Mouse (Mus musculus) heart, embryonic 15.5 days (tissue): ENCODE measurements around the gene Rpl26. TPM values are rescaled to one million over a fixed set of nuclear protein-coding genes. Genes with fewer than 3 reads are reported as not detected.
"Not testable (repeated sequence)": the region's sequence is repeated elsewhere in the genome, so short reads cannot be mapped to it uniquely, and the experiment has no call there.

Experiments used
- ATAC-seq: fragments of 200-750 bp; cut with Nextera tagmentation; replicated peaks from 2 replicates; pipeline ENCODE4 v1.8.0; 2017; ENCODE audit warnings: low read depth, moderate TSS enrichment; ENCODE audit not compliant: insufficient number of reproducible peaks, insufficient read depth, low FRiP score
- H3K27ac ChIP-seq: fragments of 300-500 bp; sonication (generic); 2 replicates; pipeline ENCODE4 v1.5.1; 2015; ENCODE audit warnings: mild to moderate bottlenecking, inconsistent platforms
- H3K27me3 ChIP-seq: fragments of 300-500 bp; sonication (generic); 2 replicates; pipeline ENCODE4 v1.6.1; 2015; ENCODE audit warnings: inconsistent platforms
- H3K36me3 ChIP-seq: fragments of 300-500 bp; sonication (generic); 2 replicates; pipeline ENCODE4 v1.6.1; 2015; ENCODE audit warnings: mild to moderate bottlenecking, inconsistent platforms
- H3K4me1 ChIP-seq: fragments of 300-500 bp; sonication (generic); replicated peaks from 2 replicates; pipeline ENCODE4 v1.6.1; 2015; ENCODE audit warnings: inconsistent platforms
- H3K4me2 ChIP-seq: fragments of 300-500 bp; sonication (generic); 2 replicates; pipeline ENCODE4 v1.6.1; 2015; ENCODE audit warnings: inconsistent platforms, mild to moderate bottlenecking, moderate library complexity
- H3K4me3 ChIP-seq: fragments of 300-500 bp; sonication (generic); 2 replicates; pipeline ENCODE4 v1.5.1; 2015; ENCODE audit warnings: mild to moderate bottlenecking, inconsistent platforms
- H3K9ac ChIP-seq: fragments of 300-500 bp; sonication (generic); 2 replicates; pipeline ENCODE4 v1.6.1; 2015; ENCODE audit warnings: mild to moderate bottlenecking, inconsistent platforms
- H3K9me3 ChIP-seq: fragments of 300-500 bp; sonication (generic); replicated peaks from 2 replicates; pipeline ENCODE4 v1.6.1; 2016; ENCODE audit warnings: inconsistent platforms
- WGBS: fragments of 180-500 bp; shearing (Covaris S2); methylation state at CpG from one replicate; pipeline ENCODE4 v1.1.7; 2015; ENCODE audit warnings: mixed read lengths; 5-methylcytosine and 5-hydroxymethylcytosine counted together
- polyA plus RNA-seq: library from polyadenylated mRNA; unstranded; fragments of >200 nt; fragmentation: Nextera tagmentation; extraction: Ambion mirVana; gene quantifications from 2 replicates; pipeline ENCODE4 v1.2.1, GENCODE M21; 2015

Rpl26 gene
- polyA plus RNA-seq, 1 experiment from 2014 or later, result 557 TPM

GRCm38 (mm10) chr11:68924749-68925148 lies 23.4 kb downstream of the Rpl26 start:
- Histone ChIP-seq H3K4me1 (no peaks in the 10 kb centered on the region), H3K4me2 (no peak overlapping the region), H3K27ac (no peak overlapping the region), H3K9ac (no peak overlapping the region), H3K9me3 (no peaks in the 10 kb centered on the region), H3K27me3 (no peaks in the 10 kb centered on the region), H3K36me3 (no peaks in the 10 kb centered on the region), H3K4me3 (no peak overlapping the region)
- WGBS, result 81% methylated on average over 2 of the region's 2 CpGs
- no peak for ATAC-seq

GRCm38 (mm10) chr11:68926981-68927380 lies 25.6 kb downstream of the Rpl26 start, which contains the start of gene Odf4:
Gene Odf4 (minus strand): TSS chr11:68927081.
- Histone ChIP-seq H3K4me2 (no peak within 1 kb of the TSS), H3K4me3 (no peak within 1 kb of the TSS), H3K9me3 (no peaks in the 10 kb centered on the region), H3K36me3 (no peaks in the 10 kb centered on the region), H3K9ac (no peak within 1 kb of the TSS), H3K27ac (no peak within 1 kb of the TSS), H3K27me3 (no peaks in the 10 kb centered on the region), H3K4me1 (no peaks in the 10 kb centered on the region)
- no peak for ATAC-seq
- 77% methylated on average over 3 of the region's 3 CpGs for WGBS

GRCm38 (mm10) chr11:68929947-68930346 lies 28.6 kb downstream of the Rpl26 start:
- no peaks in the 10 kb centered on the region for H3K27me3 ChIP-seq
- no peak for ATAC-seq
- 67% methylated on average over 6 of the region's 6 CpGs for WGBS
- H3K9me3 ChIP-seq, result no peaks in the 10 kb centered on the region
- no peak overlapping the region for H3K4me2 ChIP-seq
- no peak overlapping the region for H3K27ac ChIP-seq
- no peaks in the 10 kb centered on the region for H3K36me3 ChIP-seq
- no peaks in the 10 kb centered on the region for H3K4me1 ChIP-seq
- H3K9ac ChIP-seq, result no peak overlapping the region
- H3K4me3 ChIP-seq, result no peak overlapping the region

- H3K27me3 ChIP-seq, result no peaks in the 10 kb centered on the region
- 65% methylated on average over 5 of the region's 5 CpGs for WGBS
These were observed 32.6 kb downstream of the Rpl26 start for GRCm38 (mm10) chr11:68933885-68934507.

GRCm38 (mm10) chr11:68936951-68937350 lies 35.6 kb downstream of the Rpl26 start:
- H3K4me3 ChIP-seq, H3K36me3 ChIP-seq, ATAC-seq, H3K4me1 ChIP-seq, H3K27ac ChIP-seq, H3K4me2 ChIP-seq, H3K9me3 ChIP-seq, H3K9ac ChIP-seq, H3K27me3 ChIP-seq: not testable (repeated sequence)
- WGBS, result 82% methylated on average over 4 of the region's 4 CpGs

More at GRCm38 (mm10) chr11:68933885-68934507, 32.6 kb downstream of the Rpl26 start:
- no peak overlapping the region for H3K9ac ChIP-seq
- no peak overlapping the region for H3K27ac ChIP-seq
- no peak overlapping the region for H3K4me3 ChIP-seq
- H3K4me2 ChIP-seq, result no peak overlapping the region
- ATAC-seq, result no peak
- H3K9me3 ChIP-seq, result no peaks in the 10 kb centered on the region
- H3K36me3 ChIP-seq, result no peaks in the 10 kb centered on the region
- H3K4me1 ChIP-seq, result no peaks in the 10 kb centered on the region

- Histone ChIP-seq H3K4me1 (peaks cover 8% of the 10 kb centered on the region), H3K4me2 (peak overlapping the region; percentile 65), H3K9me3 (no peaks in the 10 kb centered on the region), H3K36me3 (no peaks in the 10 kb centered on the region), H3K27me3 (no peaks in the 10 kb centered on the region), H3K4me3 (peak overlapping the region; percentile 53), H3K9ac (peak overlapping the region; percentile 59), H3K27ac (peak overlapping the region; percentile 58)
- 2% methylated on average over 16 of the region's 16 CpGs for WGBS
- peak; percentile 97 for ATAC-seq
These were observed 38.3 kb downstream of the Rpl26 start for GRCm38 (mm10) chr11:68939451-68940304.

GRCm38 (mm10) chr11:68940516-68940915 lies 39.1 kb downstream of the Rpl26 start:
- Histone ChIP-seq H3K4me3 (peak overlapping the region; percentile 53), H3K27ac (no peak overlapping the region), H3K4me1 (peaks cover 8% of the 10 kb centered on the region), H3K9ac (0 out of 2 replicates have a peak overlapping the region, but pooled peaks have one; percentile 59), H3K36me3 (no peaks in the 10 kb centered on the region), H3K27me3 (no peaks in the 10 kb centered on the region), H3K4me2 (peak overlapping the region; percentile 65), H3K9me3 (no peaks in the 10 kb centered on the region)
- no peak for ATAC-seq
- 49% methylated on average over 4 of the region's 4 CpGs for WGBS

- Histone ChIP-seq H3K4me3 (no peak overlapping the region), H3K4me2 (no peak overlapping the region)
These were observed 41.3 kb downstream of the Rpl26 start for GRCm38 (mm10) chr11:68942731-68943130.

GRCm38 (mm10) chr11:68945245-68945644 lies 43.9 kb downstream of the Rpl26 start:
- Histone ChIP-seq H3K27me3 (0 out of 2 replicates have a peak, but pooled peaks cover 3% of the 10 kb centered on the region), H3K4me2 (no peak overlapping the region), H3K4me3 (no peak overlapping the region), H3K9ac (no peak overlapping the region), H3K9me3 (no peaks in the 10 kb centered on the region), H3K4me1 (peaks cover 11% of the 10 kb centered on the region), H3K36me3 (no peaks in the 10 kb centered on the region), H3K27ac (no peak overlapping the region)
- no peak for ATAC-seq
- 80% methylated on average over 2 of the region's 2 CpGs for WGBS

More at GRCm38 (mm10) chr11:68942731-68943130, 41.3 kb downstream of the Rpl26 start:
- 70% methylated on average over 8 of the region's 8 CpGs for WGBS
- H3K27ac ChIP-seq, result no peak overlapping the region
- H3K4me1 ChIP-seq, result peaks cover 15% of the 10 kb centered on the region
- 0 out of 2 replicates have a peak, but pooled peaks cover 3% of the 10 kb centered on the region for H3K27me3 ChIP-seq
- no peaks in the 10 kb centered on the region for H3K36me3 ChIP-seq
- no peak for ATAC-seq
- H3K9ac ChIP-seq, result no peak overlapping the region
- H3K9me3 ChIP-seq, result no peaks in the 10 kb centered on the region

- 79% methylated on average over 4 of the region's 4 CpGs for WGBS
- Histone ChIP-seq H3K4me2 (no peak overlapping the region), H3K27me3 (0 out of 2 replicates have a peak, but pooled peaks cover 3% of the 10 kb centered on the region)
These were observed 44.6 kb downstream of the Rpl26 start for GRCm38 (mm10) chr11:68946001-68946400.

GRCm38 (mm10) chr11:68946806-68947440 lies 45.5 kb downstream of the Rpl26 start:
- H3K27me3 ChIP-seq, result peaks cover 6% of the 10 kb centered on the region; the same call in 1 of the 2 replicates
- ATAC-seq, result no peak
- WGBS, result 21% methylated on average over 14 of the region's 16 CpGs

More at GRCm38 (mm10) chr11:68946001-68946400, 44.6 kb downstream of the Rpl26 start:
- no peak for ATAC-seq
- no peaks in the 10 kb centered on the region for H3K9me3 ChIP-seq
- no peak overlapping the region for H3K4me3 ChIP-seq
- no peak overlapping the region for H3K9ac ChIP-seq
- peaks cover 7% of the 10 kb centered on the region for H3K4me1 ChIP-seq
- no peak overlapping the region for H3K27ac ChIP-seq
- H3K36me3 ChIP-seq, result no peaks in the 10 kb centered on the region

More at GRCm38 (mm10) chr11:68946806-68947440, 45.5 kb downstream of the Rpl26 start:
- H3K36me3 ChIP-seq, result no peaks in the 10 kb centered on the region
- 0 out of 2 replicates have a peak overlapping the region, but pooled peaks have one; percentile 12 for H3K9ac ChIP-seq
- H3K9me3 ChIP-seq, result no peaks in the 10 kb centered on the region
- H3K27ac ChIP-seq, result no peak overlapping the region
- H3K4me2 ChIP-seq, result peak overlapping the region; percentile 51
- peak overlapping the region; percentile 20; the same call in 1 of the 2 replicates for H3K4me3 ChIP-seq
- H3K4me1 ChIP-seq, result peaks cover 7% of the 10 kb centered on the region
